Mouse (Mus musculus) cerebellum, postnatal 25 days (tissue): ENCODE results near the gene Padi4.

Experiments used
- DNase-seq, 2 experiments: peaks; one replicate each; pipeline ENCODE4 v3.0.0; 2021; ENCODE audit warnings: mixed read lengths in 2 of 2

Padi4 gene

DNA sequence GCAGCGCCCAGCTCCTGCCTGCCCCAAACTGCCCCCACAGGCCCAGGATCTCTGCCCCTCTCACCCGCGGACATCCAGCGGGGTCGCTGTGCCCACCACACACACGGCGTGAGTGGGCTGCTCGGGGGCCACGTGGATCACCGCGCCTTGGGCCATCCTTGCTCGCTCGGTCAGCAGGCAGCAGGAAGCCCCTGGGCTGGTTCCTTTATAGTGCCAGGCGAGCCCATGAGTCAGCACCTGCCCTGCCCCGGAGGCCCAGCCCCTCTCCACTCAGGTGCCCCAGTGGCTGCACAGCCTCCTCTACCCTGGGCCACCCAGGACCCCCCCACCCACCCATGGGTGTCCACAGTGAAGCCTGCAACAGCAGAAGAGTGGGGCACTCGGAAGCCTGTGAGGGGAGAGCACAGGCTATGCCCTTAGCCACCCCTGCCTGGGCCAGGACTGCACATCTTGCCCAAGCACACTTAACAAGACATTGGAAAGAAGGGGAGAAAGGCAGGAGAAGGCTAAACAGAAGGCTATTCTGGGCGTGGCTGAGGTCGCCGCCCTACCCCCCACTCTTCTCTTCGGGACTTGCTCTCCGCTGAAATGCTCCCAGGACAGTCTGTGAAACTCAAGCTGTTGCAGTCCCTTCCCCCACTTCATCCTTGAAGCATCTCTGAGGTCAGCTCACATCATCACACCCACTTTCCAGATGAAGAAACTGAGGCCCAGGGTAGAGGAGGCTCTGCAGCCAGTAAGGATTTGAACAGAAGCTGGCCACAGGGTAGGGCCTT, at the start of gene Padi4:
Padi4 (minus strand) TSS at position 212 of the 776 bp plus-strand sequence.
- no peak for DNase-seq

DNA sequence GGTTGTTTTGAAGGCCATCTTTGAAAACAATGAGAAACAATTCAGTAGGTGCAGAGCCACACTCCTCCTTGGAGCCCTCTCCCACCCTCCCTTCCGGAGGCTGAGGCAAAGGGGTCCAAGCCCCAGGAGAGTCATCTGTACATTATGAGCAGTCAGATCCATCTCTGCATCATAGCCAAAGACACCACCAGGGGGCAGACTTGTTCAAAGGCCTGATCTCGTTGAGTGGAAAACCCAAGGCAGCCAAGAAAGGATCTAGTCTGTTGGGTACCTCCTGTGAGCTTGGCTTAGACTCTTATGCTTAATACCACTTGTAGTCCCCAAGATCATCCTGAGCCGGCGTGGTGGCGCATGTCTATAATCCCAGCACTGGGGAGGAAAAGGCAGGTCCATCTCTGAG, 48.0 kb upstream of the Padi4 start:
- DNase-seq = peak; percentile 41 to 74

DNA sequence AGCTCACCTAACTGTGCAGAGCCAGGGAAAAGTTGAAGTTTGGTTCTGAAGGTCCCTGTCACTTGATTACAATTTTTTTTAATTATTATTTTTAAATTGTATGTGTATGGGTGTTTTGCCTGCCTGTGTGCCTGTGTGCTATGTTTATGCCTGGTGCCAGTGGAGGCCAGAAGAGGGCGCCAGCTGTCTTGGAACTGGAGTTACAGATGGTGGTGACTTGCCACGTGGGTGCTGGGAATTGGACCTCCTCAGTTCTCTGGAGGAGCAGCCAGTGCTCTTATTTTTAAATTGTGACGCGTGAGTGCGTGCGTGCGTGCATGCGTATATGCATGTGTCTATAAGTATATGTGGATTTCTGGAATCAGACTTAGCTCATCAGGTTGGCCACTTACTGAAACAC, 43.4 kb upstream of the Padi4 start:
- no peak for DNase-seq

DNA sequence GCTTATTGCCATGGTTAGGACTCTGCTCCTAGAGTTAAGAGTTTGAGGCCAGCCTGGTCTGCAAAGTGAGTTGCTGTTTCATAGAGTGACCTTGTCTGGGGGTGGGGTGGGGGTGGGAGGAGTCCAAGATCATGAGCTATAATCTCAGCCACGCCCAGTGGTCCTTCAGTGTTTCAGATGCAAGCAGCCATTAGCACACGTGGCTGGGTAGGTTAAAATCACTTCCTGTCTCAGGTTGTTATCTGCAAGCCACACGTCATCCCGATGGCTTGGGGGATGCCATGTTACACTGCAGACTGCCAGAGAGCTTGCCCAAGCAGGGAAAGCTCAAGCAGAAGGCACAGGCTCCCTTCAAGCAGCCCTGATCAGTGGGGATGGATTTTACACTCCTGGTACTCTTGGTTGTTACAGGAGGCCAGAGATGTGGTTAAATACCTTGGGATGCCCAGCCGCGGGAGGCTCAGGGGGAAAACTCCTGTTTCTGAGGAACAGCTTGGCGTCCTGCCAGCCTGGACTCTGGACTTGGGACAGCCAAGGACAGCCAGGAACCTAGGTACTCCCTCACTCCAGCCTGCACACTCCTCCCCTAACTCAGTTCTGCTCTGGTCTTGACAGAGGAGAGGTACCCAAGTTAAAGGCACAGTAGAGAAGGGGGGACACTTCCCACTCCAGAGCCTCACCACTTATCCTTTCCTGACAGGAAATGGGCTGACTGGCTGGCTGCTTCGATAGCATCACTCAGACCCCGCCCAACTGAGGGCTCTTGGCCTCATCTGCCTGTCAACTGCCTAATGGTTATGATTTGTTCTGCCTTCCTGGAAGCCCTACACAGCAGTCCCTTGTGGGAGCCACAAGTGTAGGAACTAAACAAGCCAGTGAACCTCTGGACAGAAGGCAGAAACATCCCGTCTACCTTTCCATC, 42.2 kb upstream of the Padi4 start:
- DNase-seq = peak in 1 of 2 experiments; percentile 19

DNA sequence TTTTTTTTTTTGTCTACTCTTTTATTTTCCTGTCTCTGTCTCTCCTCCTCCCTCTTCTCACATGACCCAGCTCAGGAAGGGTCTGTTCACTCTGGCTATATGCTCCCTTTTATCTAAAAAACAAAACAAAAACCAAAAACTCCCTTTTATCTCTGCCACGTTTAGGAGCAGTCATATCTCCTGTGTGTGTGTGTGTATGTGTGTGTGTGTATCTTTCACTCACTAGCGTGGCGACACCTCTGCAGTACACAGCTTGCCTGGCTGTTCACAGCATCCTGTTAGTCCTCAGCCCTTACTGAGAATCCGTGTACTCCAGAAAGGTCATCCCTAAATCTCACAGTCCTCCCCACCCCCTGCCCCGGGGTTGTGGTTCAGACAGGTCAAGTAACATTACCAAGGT, 41.5 kb upstream of the Padi4 start:
- DNase-seq = no peak

DNA sequence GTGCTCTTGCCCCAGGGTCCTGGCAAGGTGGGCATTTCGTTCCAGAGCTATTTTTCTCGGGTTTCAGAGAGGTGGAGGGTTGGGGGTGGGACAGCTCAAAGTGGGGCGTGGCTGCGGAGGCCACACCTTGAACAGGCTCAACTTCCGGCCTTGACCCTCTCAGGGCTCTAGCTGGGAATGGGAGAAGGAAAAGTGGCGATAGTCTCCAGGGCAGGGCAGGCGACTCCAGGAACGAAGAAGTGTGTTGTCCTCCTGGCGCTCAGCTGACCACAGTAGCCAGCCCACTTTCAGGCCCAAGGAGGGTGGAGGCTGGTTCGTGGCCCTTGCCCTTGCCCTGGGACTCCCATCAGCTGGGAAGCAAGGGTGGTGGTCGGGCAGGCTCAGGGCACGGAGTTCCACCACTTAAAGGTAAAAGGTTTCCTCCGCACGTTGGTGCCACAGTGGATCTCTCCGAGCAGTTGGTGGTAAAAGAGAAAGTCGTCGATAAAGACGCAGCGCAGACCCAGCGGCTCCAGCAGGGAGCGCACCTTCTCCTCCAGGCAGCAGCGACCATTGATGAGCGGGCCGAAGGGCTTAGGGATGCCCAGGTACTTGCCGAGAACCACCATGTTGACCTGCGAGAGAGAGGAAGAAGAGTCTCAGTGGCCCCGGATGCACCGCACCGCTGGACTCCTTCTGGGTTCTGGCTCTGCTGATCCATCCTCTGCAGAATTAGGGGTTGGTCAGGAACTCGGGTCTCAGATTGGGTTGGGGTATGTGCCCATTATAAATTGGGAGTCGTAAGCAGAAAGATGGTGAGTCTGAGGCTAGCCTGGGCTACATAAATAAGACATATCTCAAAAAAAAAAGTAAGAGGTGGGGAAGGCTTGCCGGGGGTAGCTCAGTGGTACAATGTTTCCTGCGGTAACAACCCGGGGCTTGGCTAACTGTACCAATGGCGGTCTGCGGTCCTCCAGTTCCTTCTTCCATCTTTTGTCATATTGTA, 40.5 kb upstream of the Padi4 start:
- no peak for DNase-seq

DNA sequence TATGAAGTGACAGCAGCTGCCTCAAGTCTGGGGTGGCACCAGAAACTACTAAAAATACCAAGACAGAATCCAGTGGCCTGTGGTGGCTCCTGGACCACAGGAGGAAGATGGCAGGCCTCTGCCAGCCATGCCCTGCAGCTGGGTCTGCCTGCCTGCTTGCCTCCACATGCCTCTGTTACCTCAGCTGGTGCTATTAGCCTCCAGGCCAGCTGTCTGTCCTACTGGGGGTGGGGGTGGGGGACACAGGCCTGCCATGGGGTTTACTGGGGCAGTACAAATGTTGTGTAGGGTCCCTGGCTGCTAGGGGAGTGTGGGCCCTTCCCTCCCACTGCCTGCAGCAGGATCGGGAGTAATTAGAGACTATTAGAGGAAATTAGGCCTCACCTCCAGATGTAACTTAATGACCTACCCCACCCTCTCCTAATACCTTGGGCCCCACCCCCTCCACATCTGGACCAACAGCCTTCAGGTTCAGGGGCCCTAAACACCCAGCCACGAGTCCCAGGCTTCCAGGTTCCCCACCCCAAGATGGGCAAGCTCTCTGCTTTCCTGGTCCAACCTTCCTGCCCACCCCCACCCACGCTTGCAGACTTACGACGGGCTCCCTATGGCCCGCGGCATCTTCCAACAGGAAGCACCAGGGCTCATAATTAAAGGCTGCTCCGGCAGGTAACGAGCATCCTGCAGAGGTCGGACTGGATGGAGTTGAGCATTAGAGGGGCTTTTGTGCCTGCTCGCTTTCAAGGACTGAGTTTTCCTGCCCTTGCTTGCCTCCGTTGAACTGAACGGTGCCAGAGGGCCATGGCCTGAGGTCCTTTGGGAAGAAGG, 39.5 kb upstream of the Padi4 start:
- no peak for DNase-seq

DNA sequence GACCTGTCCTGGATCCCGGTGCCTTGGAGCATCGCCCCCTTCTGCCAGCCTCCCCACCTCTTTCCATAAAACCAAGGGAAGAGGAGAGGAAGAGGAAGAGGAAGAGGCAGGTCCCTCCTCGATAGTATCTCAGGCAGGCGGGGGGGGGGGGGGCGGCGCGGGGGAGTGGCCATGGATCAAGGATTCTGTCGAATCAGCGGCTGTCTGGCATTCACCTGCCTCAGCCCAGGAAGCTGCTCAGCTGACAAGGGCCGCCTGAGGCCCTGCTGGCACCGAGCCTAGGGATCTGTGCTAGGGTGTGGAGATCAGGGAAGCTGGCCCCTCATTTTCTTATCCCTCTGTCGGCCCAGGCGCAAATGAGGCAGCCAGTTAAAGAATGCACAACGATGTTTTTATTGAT, 38.6 kb upstream of the Padi4 start:
- peak; percentile 25 to 61 for DNase-seq

DNA sequence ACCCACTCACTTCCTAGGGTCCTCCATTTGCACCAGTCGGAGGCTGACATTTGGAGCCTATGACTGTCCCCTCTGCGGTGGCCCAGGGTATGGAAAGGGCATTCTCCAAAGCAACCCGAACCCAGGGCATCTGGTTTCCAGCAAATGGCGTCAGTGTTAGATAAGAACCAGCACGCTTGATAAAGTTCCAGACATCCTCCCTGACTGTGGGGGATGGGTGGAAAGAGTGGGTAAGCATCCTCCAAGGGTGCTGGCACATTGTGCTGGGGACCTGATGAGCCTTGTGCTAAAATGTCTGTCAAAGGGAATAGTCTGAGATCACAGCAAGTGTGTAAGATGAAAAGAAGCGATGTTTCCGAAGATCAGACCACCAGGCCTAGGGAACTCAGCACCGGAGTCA, 38.2 kb upstream of the Padi4 start:
- no peak for DNase-seq

DNA sequence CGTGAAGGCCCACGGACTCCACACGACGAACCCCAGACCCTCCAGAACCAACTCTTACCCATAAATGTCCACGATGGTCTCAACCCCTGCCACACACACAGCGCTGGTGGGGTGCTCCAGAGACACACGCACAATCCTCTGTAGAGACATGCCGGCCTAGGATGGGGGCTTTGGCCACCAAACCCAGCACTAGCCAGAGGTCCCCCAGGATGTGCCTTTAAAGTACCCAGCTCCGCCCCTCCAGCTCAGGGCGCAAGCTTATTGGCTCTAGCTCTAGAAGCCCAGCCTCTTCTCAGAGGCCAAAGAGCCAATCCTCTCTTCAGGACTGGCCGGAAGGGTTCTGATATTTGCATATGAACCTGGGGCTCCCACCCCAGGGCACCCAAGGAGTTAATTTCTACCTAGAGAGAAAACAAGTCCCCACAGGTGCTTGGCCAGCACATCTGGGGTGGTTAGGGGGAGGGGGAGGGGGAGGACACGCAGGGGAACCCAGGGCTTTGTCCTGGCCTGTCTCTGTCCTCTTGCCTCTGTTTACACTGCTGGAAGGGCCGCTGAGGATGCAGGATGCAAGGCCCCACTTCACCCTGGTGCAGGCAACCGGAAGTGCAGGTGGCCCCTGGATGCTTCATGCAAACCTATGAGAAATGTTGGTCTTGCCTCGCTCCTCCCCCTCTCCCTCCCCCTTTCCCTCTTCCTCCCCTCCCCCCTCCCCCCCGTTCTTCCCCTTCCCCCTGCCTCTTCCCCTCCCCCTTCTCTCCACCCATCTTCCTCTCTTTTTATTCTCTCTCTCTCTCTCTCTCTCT, 36.6 kb upstream of the Padi4 start, which contains the start of gene Padi3:
Padi3 (minus strand) TSS at position 191 of the 803 bp plus-strand sequence.
- DNase-seq = no peak

DNA sequence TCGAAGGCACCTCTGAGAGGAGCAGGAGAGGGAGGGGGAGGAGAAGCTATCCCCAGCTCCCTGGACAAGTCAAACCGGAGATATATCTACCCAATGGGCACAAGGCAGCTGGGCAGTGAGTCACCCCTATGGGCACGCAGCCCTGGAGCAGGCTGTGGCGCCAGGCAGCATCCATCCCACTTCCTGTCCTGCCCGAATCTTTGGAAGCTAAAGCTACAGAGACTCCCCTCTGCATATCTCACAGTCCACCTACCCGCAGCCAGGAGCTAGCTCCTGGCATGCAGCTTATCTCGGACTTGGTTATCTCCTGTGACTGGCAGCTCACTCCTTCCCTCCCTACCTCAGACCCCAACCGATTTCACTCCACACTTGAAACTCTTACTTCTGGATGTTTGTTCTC, 35.1 kb upstream of the Padi4 start:
- DNase-seq = peak in 1 of 2 experiments; percentile 19

DNA sequence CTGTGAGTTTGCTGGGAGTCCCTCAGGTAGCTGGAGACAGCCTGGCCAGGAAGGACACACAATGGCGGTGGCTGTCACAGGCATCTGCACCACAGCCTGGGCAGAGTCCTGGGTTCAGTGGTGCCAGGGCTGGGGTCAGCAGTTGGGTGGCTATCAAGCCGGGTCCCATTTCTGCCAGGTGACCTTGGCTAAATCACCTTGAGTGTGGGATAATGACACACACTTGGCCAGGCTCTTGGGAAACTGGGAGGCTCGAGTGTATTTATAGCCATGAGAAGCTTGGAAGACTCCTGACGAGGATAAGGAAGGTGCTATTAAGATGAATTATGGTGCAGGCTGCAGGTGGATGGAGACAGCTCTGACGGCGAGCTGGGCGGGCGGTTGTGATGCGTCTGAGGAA, 30.6 kb upstream of the Padi4 start:
- DNase-seq = no peak

DNA sequence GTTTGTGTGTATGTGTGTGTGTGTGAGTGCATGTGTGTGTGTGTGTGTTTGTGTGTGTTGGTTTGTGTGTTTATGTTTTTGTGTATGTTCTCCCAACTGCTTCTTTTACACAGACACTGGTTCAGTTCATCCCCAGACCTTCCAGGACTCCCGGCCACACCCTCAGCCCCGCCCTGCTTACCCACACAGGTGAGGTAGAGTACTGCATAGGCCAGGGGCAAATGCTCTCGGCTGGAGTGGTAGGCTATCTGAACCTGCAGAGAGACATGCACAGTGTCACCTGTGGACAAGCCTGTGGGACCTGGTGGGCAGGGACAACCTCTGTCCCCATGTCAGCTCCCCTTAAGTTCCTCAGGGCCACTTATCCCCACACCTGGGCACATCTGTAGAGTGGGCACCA, 27.3 kb upstream of the Padi4 start:
- DNase-seq = no peak

DNA sequence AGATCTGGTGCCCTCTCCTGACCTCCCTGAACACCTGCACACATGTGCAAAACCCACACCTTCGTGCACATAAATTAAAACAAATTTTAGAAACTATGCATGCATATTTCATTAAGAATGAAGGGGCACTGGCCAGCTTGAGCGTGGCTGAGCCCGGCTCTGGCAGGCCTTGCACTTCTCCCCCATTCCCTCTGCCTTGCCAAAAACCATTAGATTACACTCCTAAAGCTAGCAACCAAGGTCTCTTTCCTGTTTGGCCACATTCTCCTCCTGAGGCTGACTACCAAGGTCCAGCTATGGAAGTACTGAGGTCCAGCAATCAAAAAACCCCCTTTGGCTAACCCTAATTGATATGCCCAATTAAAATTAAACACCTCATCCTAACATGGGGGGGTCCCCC, 22.8 kb upstream of the Padi4 start:
- DNase-seq = no peak

DNA sequence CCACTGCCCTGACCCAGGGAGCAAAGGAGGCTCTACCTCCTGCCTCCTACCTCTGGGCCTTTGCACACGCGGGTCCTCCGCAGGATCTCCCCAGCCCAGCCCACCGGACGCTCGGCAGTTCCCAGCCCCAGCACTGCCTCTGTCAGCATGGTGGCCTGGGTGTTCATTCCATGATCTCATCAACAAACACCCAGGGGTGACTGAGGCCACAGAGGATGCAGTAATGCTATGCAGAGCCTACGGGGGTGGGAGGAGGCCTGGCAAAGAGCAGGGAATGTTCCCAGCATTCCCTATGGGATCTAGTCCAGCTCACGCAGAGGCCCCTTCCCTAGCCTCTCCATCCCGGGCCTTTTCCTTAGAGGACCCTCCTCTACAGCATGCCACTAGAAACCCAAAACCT, 20.6 kb upstream of the Padi4 start:
- DNase-seq = no peak

DNA sequence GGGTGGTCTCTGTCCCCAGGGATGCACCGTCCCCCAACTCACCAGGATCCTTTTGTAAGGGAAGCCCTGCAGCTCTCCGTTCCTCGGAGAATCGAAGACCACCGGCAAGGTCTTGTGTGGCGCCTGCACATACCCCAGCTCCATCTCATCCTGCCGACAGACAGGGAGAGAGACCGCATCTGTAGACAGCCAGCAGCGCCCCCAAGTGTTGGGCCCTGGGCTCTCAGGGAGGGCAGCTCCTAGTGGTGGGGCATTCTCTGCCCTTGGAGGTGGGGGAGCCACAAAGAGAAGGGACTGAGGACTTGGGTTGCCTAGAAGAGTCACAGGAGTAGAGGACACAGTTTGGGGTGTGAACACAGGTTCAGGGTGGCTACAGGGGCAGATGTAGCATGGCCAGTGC, 19.8 kb upstream of the Padi4 start:
- no peak for DNase-seq

DNA sequence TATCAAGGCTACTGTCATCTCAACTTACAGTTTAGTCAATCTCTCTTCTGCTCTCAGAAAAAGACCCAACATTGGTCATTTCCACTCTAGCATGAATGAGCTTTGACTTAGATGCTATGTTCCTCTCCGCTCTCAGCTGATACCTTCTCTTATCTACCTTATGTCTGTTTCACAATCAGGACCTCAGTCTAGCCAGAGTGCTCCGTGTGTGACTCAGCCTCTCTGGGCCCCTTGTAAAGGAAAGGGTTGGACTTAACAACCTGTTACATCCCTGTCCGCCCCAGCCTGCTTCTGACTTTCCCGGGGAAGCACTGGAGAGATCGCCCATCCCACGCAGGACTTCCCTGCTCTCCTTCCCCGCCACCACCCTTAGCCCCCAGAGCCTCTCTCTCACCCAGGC, 18.5 kb upstream of the Padi4 start:
- DNase-seq = no peak

DNA sequence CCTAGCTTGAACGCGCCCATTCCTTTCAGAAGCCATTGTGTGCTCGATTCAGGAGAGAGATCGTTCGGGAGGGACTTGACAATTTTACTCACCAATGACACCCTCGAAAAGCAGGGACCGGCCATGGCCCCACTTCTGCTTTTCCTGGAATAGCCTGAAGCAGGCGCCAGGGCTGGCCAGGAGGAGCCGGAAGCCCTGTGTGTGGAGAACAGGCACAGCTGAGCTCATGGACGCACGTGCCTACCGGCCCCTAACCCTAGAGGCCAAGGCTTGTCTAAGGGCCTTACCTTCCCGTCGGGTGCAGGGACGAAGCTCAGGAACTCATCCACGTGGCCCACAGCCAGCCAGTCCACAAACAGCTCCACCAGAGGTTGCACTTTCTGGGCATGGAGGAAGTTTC, 17.0 kb upstream of the Padi4 start:
- DNase-seq = no peak

DNA sequence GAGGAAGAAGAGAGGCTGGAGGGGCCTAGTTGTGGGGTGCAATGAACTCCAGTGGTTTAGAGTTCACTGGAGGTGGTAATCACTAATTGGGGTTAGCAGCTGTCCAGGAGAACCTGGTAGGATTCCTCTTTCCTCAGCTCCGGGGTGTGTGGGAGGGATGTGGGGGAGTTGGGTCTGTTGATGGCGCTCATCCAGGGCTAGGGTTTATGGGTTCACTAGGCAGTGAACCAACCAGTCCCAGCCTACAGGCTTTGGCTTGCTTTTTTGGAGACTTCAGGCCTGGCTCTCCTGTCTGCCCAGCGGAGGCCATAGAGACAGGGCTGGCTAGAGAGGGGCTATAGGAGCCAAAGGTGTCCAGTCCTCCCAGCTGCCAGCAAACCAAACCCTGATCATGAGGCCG, 15.9 kb upstream of the Padi4 start:
- no peak for DNase-seq

DNA sequence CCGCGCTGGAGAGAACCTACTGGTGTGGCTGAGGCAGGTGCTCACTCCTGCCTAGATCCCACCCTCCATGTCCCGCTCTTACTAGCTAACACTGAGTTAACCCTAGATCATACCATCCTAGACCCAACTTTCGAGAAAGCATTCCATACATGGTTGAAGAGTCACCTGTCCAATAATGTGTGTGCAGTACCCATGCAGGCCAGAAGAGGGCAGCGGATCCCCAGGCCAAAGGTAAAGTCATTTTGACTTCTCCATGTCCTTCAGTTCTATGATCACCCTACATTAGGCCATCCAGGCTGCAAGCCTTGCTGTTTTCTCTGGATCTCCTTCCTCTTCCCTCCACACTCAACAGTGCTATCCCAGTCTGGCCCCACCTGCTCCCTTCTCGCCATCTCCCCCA, 14.9 kb upstream of the Padi4 start:
- DNase-seq = peak; percentile 70 to 79

DNA sequence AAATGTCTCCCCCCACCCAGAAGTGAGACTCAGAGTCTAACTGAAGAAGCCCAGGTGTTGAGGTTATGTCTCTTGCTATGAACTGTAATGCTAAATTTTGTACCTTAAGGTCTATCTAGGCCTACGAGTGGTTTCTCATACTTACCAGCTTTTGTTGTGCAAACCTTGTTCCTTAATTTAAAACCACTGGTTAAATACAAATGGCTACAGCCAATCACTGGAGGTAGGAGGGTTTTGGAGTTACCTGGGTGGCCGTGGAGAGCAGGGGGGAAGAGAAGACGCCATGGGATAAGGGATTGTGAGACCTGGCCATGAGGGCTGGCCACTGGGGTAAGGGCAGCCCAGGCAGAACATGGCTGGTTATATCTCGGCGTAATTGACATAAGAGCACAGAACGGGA, 14.2 kb upstream of the Padi4 start:
- no peak for DNase-seq
